Mouse (Mus musculus): ENCODE measurements around the gene Mrpl49.

Mrpl49 gene

DNA sequence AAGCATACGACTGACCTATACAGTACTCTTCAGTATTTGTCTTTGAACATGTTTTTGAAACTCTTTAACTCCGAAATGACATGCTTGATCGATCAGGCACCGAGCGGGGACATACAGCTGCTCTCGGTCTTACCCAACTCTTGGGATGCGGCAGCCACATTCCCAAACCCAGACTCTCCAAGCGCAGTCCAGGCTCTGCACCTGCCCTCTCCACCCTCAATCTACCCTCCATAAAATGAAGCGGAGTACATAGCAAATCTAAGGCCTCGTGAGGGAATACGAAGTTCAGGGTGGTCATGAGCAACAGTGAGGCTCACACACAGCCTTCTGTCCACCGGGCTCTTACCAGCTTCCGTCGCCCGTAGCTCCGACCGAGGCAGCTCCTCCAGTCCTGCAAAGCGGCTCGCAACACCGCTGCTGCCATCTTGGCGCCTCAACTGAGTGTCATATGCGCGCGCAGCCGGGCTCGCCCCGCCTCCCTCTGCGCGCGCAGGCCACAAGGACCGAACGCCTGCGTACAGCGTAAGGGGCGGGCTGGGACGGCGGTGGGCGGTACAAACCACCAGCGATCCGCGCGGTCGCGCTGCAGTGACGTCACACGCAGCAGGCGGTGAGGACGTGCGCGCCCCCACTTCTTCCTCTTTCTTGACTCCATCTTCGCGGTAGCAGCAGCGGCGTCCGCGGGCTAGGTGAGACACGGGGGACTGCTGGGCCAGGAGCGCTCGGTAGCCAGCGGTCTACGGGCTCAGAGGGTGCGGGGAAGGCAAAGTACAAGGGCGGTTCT lies at the start of gene Mrpl49, which contains the start of gene Fau:
Gene Mrpl49, minus strand, starts transcription at position 473 of the 784 bp plus-strand sequence.
Gene Fau, plus strand, starts transcription at position 532 of the 784 bp plus-strand sequence.
- DNase-seq: peak; percentile 100

DNA sequence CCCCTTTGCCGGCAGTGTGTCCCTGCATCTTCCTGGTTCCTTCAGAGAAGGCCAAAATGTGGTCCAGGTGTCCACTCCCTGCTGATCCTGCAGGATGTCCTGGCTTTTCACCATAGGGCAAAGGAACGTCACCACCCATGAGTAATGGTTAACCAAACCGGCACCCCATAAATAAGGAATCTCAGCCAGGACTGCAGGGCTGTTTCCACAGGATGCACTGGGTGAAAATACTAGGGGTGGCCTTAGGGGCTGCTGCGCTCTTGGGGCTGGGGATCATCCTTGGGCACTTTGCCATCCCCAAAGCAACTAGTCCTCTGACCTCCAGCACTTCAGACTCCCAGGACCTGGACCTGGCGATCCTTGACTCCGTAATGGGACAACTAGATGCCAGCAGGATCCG lies 48.0 kb upstream of the Mrpl49 start, which contains the start of gene Naaladl1:
Gene Naaladl1, plus strand, starts transcription at position 197 of the 400 bp plus-strand sequence.
- no peak for DNase-seq

DNA sequence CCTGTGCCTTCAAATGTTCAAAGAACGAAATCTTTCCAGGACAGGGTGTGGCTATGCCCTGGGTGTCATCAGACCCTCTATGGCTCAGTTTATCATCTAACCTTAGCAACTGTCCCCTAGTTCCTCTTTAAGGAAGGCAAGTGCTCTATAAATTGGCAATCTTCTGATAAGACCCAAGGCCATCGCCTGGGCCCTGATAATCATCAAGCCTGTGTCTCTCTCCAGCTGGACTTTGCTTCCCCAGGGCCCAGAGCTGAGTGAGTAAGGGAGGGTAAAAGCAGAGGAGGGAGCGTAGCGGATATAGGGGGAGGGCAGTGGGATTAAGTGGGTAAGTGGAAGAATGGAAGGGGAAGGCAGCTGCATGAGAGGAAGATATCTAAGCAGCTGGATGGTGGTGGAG lies 46.9 kb upstream of the Mrpl49 start:
- DNase-seq: no peak

- no peak for DNase-seq
Measured at GRCm38 (mm10) chr19:6102169-6102853, 44.7 kb upstream of the Mrpl49 start.

- DNase-seq: no peak
Measured at GRCm38 (mm10) chr19:6101186-6101585, 43.6 kb upstream of the Mrpl49 start.

GRCm38 (mm10) chr19:6097847-6098246 lies 40.3 kb upstream of the Mrpl49 start:
- peak; percentile 46 for DNase-seq

GRCm38 (mm10) chr19:6094119-6094518 lies 36.5 kb upstream of the Mrpl49 start, which contains the start of gene AC131692.1:
AC131692.1 (plus strand) TSS chr19:6094419.
- DNase-seq: no peak

- DNase-seq: no peak
Measured at GRCm38 (mm10) chr19:6088841-6089240, 31.3 kb upstream of the Mrpl49 start.

DNA sequence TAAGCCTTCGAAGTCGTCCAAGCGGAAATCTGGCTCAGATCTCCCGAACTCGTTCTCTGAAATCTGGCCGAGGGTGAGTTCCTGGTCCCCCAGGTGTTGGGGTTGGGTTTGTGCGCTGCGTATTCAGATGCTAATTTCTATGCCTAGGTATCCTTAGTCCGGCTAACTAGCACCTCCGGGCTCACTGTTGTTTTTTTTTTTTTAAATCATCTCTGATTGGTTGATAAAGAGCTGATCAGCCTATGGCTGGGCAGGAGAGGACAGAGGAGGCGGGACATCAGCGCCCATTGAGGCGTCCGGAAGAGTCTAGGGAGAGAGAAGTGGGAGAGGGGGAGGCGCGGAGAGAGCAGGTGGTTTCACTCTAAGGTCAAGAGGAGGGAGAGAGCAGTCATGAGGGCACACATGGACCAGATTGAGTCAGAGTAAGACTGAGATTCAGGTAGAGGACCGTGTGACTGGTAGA lies 27.9 kb upstream of the Mrpl49 start:
- peak; percentile 78 for DNase-seq

DNA sequence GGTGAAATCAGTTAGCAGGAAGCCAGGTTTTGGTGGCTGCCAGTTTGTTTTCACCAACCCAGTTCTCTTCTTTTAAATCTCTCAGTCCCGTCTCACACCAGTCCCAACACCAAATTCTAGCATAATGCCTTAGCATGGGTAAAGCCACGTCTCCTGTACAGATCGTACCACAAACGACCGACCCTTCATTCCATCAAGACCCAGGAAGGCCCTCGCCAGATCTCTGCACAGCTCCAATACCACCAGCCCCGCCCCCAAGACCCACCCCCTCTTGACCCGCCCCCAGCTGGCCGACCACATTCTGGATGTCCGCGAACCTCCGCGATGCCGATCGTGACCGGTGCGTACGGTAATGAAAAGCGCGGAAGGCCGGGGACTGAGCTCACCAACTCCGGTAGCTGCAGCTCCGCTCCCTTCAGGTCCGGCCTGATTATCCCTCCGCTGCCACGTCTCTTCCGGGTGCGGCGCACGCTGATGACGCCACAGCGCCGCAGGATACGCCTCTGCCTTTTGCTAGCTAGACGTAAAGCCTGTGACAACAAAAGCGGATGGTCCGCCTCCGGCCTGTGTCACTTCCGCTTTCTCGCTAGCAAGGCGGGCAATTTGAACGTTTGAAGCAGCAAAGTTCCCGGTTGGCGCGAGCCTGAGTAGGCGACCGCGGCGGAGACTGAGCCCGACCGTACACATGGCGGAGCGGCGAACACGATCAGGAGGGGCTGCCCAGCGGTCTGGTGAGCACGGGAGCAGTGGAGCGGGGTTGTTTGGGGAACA lies 27.1 kb upstream of the Mrpl49 start, which contains the start of the genes Zfpl1 and Cdca5:
Gene Zfpl1, minus strand, starts transcription at position 479 of the 771 bp plus-strand sequence.
Gene Cdca5, plus strand, starts transcription at position 506 of the 771 bp plus-strand sequence.
- peak; percentile 98 for DNase-seq

- no peak for DNase-seq
Measured at GRCm38 (mm10) chr19:6082156-6082555, 24.6 kb upstream of the Mrpl49 start, which contains the start of gene Gm28374. Gm28374 (minus strand) TSS chr19:6082256.

DNA sequence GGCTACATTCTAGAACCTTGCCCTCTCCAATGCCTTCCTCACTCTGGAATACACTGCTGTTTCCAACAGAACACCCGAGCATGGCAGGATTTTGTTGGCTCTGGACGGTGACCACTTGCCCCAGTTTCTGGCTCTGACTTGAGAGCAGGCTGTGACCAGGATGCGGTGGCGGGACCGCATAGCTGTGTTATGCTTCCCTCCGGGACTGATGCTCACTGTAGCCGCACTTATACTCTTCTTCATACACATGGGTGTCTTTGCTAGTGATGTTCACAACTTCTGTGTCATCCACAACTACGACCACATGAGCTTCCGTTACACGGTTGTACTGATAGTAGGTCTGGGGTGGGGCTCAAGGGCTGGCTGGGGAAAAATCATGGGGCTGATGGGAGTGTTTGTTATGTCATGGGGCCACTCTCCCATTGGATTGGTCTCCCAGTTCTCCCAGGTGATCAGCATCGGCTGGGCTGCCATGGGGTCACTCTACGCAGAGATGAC lies 22.4 kb upstream of the Mrpl49 start, which contains the start of gene Tmem262:
Gene Tmem262, plus strand, starts transcription at position 51 of the 498 bp plus-strand sequence.
- DNase-seq: no peak

DNA sequence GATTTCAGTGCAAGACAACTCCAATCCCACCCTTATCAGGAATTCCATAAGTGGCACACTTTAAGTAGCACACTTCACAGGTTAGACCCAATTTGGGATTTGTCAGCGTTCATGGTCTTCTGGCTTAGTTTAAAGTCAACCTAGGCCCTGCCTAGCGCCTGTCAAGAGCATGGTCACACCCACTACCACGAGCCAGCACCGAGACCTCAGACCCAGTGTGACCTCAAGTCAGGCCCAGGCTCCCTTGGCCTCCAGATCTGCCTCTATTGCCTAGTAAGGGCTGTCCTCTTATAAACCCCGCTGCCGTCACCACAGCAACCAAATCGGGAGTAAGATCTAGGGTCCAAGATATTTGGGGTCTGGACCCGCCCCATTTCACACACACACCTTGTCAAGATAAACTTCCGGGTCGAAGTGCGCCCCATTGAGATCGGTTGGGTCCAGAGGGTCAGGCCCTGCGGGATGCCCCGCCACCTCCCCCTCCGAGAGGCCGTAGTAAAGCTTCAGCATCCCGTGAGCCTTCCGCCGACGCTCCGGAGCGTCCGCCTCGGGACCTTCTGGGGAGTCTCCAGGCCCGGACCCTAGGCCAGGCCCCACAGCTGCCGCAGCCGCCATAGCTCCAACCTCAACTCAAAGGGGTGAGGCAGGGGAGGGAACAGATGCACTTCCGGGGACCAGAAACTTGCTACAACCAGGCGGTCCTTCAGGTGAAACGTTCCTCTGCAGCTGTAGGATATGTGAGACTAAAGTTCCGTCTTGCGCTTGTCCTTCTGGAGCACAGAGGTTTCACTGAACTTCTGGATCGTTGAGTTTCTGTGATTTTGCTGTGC lies 19.2 kb upstream of the Mrpl49 start, which contains the start of gene Vps51:
Gene Vps51, minus strand, starts transcription at position 668 of the 830 bp plus-strand sequence.
- DNase-seq: peak; percentile 91

- DNase-seq: no peak
Measured at GRCm38 (mm10) chr19:6073889-6074288, 16.3 kb upstream of the Mrpl49 start.

- peak; percentile 18 for DNase-seq
Measured at GRCm38 (mm10) chr19:6071261-6071660, 13.7 kb upstream of the Mrpl49 start.

DNA sequence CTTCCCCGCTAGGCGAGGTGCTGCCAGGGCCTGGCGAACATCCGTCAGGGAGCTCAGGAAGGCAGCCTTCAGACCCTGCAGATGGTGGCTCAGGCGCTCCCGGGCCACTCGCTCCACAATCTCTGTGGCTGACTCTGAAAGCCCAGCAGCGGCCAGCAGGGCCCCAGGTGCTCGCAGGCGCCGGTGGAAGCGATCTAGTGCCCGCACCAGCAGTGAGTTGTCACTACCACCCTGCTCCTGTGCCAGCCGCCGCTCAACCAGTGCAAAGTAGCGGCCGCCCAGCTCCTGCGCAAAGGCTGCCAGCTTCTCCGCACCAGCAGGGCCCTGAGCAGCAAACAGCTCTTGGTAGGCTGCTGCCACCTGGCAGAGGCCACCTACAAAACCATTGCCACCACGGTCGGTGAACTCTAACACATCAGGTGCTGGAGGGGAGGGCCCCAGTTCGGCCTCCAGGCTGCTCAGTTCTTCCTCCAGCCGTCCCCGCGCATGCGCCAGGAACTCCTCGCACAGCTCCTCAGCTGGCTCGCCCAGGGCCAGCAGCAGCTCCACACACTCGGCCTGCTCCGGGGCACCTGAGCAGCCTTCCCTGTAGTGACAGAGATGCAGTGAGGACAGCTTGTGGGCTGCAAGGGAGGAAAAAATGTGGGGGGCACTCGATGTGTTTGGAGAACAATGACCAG lies 13.1 kb upstream of the Mrpl49 start:
- DNase-seq: peak; percentile 10

- DNase-seq: no peak
Measured at GRCm38 (mm10) chr19:6069851-6070250, 12.3 kb upstream of the Mrpl49 start.

GRCm38 (mm10) chr19:6068951-6069350 lies 11.4 kb upstream of the Mrpl49 start:
- no peak for DNase-seq

DNA sequence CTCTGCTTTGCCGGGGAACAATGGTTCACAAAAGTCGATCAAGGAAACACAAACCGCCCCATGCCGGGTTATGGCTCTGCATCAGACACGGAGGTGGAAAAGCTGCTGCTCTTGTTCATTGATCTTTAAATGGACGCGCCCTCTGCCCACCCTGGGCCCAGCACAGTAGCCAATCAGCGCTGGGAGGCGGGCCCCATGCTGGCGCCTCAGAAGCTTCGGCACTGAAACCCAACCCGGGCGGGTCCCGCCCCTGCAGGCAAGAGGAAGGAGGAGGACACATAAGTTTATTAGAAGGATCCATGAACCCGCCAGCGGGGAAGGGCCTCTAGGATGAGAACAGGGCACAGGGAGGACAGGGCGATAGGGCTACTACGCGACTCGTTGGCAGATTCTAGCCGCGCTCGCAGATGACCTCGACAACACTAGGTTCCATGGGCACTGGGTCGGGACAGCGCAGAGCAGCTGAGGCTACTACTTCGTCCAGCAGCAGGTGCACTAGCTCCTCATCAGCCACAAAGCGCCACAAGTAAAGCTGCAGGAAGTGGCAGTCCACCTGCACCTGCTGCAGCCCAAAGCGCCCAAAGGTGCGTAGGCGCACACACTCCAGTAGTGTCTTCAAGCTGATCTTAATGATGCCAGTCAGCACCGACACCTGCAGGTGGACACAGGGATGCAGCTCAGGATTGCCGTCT lies 10.3 kb upstream of the Mrpl49 start, which contains the start of gene Tm7sf2:
Gene Tm7sf2, minus strand, starts transcription at position 650 of the 692 bp plus-strand sequence.
- DNase-seq: peak; percentile 95

Measured in kidney, postnatal 10 days (tissue).